Mouse (Mus musculus): ENCODE measurements around the gene Fam189b. TPM values are rescaled to one million over a fixed set of nuclear protein-coding genes. Genes with fewer than 3 reads are reported as not detected.

Fam189b gene
- polyA plus RNA-seq, 1 experiment: 17.4 TPM

GRCm38 (mm10) chr3:89231772-89232275, 48.9 kb downstream of the Fam189b start:
- H3K4me1 ChIP-seq (ENCODE audit: control insufficient read depth, insufficient read depth, low read length): peaks cover 25% of the 10 kb centered on the region
- TF ChIP-seq POLR2A (IDR thresholded peaks at IDR 0.05; ENCODE audit: borderline replicate concordance, low read depth, low read length): no peak
- no peak for TF ChIP-seq CTCF (IDR thresholded peaks at IDR 0.05; ENCODE audit: low read depth, low read length)
- no peak overlapping the region for H3K27ac ChIP-seq (ENCODE audit: insufficient read depth, low read depth, low read length)
- H3K4me3 ChIP-seq (ENCODE audit: insufficient read depth, low read length): no peak overlapping the region

- H3K27ac ChIP-seq (ENCODE audit: insufficient read depth, low read depth, low read length): no peak overlapping the region
- TF ChIP-seq POLR2A (IDR thresholded peaks at IDR 0.05; ENCODE audit: borderline replicate concordance, low read depth, low read length): no peak
- TF ChIP-seq CTCF (IDR thresholded peaks at IDR 0.05; ENCODE audit: low read depth, low read length): no peak
- H3K4me3 ChIP-seq (ENCODE audit: insufficient read depth, low read length): no peak overlapping the region
- H3K4me1 ChIP-seq (ENCODE audit: control insufficient read depth, insufficient read depth, low read length): peaks cover 24% of the 10 kb centered on the region
Measured at GRCm38 (mm10) chr3:89232614-89233013, 49.7 kb downstream of the Fam189b start.

GRCm38 (mm10) chr3:89233562-89234110, 50.7 kb downstream of the Fam189b start:
- no peak for TF ChIP-seq POLR2A (IDR thresholded peaks at IDR 0.05; ENCODE audit: borderline replicate concordance, low read depth, low read length)
- TF ChIP-seq CTCF (IDR thresholded peaks at IDR 0.05; ENCODE audit: low read depth, low read length): no peak
- peak overlapping the region; percentile 48 for H3K27ac ChIP-seq (ENCODE audit: insufficient read depth, low read depth, low read length)
- no peak overlapping the region for H3K4me3 ChIP-seq (ENCODE audit: insufficient read depth, low read length)
- peaks cover 20% of the 10 kb centered on the region for H3K4me1 ChIP-seq (ENCODE audit: control insufficient read depth, insufficient read depth, low read length)

GRCm38 (mm10) chr3:89236516-89236915, 53.6 kb downstream of the Fam189b start:
- H3K27ac ChIP-seq (ENCODE audit: insufficient read depth, low read depth, low read length): no peak overlapping the region
- peaks cover 18% of the 10 kb centered on the region for H3K4me1 ChIP-seq (ENCODE audit: control insufficient read depth, insufficient read depth, low read length)
- H3K4me3 ChIP-seq (ENCODE audit: insufficient read depth, low read length): no peak overlapping the region
- TF ChIP-seq POLR2A (IDR thresholded peaks at IDR 0.05; ENCODE audit: borderline replicate concordance, low read depth, low read length) (no peak), CTCF (IDR thresholded peaks at IDR 0.05; ENCODE audit: low read depth, low read length) (no peak)

- H3K27ac ChIP-seq (ENCODE audit: insufficient read depth, low read depth, low read length): no peak overlapping the region
Measured at GRCm38 (mm10) chr3:89237682-89238081, 54.7 kb downstream of the Fam189b start.

GRCm38 (mm10) chr3:89238494-89238893, 55.6 kb downstream of the Fam189b start:
- Histone ChIP-seq H3K4me1 (ENCODE audit: control insufficient read depth, insufficient read depth, low read length) (peaks cover 11% of the 10 kb centered on the region), H3K4me3 (ENCODE audit: insufficient read depth, low read length) (no peak overlapping the region), H3K27ac (ENCODE audit: insufficient read depth, low read depth, low read length) (no peak overlapping the region)
- TF ChIP-seq CTCF (IDR thresholded peaks at IDR 0.05; ENCODE audit: low read depth, low read length): no peak

More at GRCm38 (mm10) chr3:89237682-89238081, 54.7 kb downstream of the Fam189b start:
- Histone ChIP-seq H3K4me3 (ENCODE audit: insufficient read depth, low read length) (no peak overlapping the region), H3K4me1 (ENCODE audit: control insufficient read depth, insufficient read depth, low read length) (peaks cover 18% of the 10 kb centered on the region)
- TF ChIP-seq CTCF (IDR thresholded peaks at IDR 0.05; ENCODE audit: low read depth, low read length) (no peak), POLR2A (IDR thresholded peaks at IDR 0.05; ENCODE audit: borderline replicate concordance, low read depth, low read length) (no peak)

Other genes starting within 250 kb of the Fam189b start
- 21.6 and 23.1 TPM in 2 replicates for gene Ash1l, start 232.5 kb upstream of the Fam189b start, polyA plus RNA-seq (2012; ENCODE audit: insufficient read depth, insufficient read length, missing spikeins)
- gene Dap3, start 232.0 kb upstream of the Fam189b start, polyA plus RNA-seq (2012; ENCODE audit: insufficient read depth, insufficient read length, missing spikeins): 62.1 and 64.9 TPM in 2 replicates
- 22.0 and 28.2 TPM in 2 replicates for gene Rusc1, start 89.8 kb upstream of the Fam189b start, polyA plus RNA-seq (2012; ENCODE audit: insufficient read depth, insufficient read length, missing spikeins)
- gene Gm43738, start 82.0 kb upstream of the Fam189b start, polyA plus RNA-seq (2012; ENCODE audit: insufficient read depth, insufficient read length, missing spikeins): not detected in 2 replicates
- gene Fdps, start 81.2 kb upstream of the Fam189b start, polyA plus RNA-seq (2012; ENCODE audit: insufficient read depth, insufficient read length, missing spikeins): 37.5 and 42.2 TPM in 2 replicates
- gene Pklr, start 47.0 kb upstream of the Fam189b start, polyA plus RNA-seq (2012; ENCODE audit: insufficient read depth, insufficient read length, missing spikeins): not detected in 2 replicates
- 0.47 TPM in 1 of 2 replicates, not detected in the other for gene Hcn3, start 22.9 kb upstream of the Fam189b start, polyA plus RNA-seq (2012; ENCODE audit: insufficient read depth, insufficient read length, missing spikeins)
- 52.5 and 61.4 TPM in 2 replicates for gene Clk2, start 18.3 kb upstream of the Fam189b start, polyA plus RNA-seq (2012; ENCODE audit: insufficient read depth, insufficient read length, missing spikeins)
- 76.5 and 77.9 TPM in 2 replicates for gene Scamp3, start 5.7 kb upstream of the Fam189b start, polyA plus RNA-seq (2012; ENCODE audit: insufficient read depth, insufficient read length, missing spikeins)
- gene Gba, start 19.8 kb downstream of the Fam189b start, polyA plus RNA-seq (2012; ENCODE audit: insufficient read depth, insufficient read length, missing spikeins): 130 and 141 TPM in 2 replicates
- 1.1 TPM in 1 of 2 replicates, not detected in the other for gene Thbs3, start 32.0 kb downstream of the Fam189b start, polyA plus RNA-seq (2012; ENCODE audit: insufficient read depth, insufficient read length, missing spikeins)
- gene Mtx1, start 43.9 kb downstream of the Fam189b start, polyA plus RNA-seq (2012; ENCODE audit: insufficient read depth, insufficient read length, missing spikeins): 66.1 and 66.8 TPM in 2 replicates
- gene Muc1, start 45.9 kb downstream of the Fam189b start, polyA plus RNA-seq (2012; ENCODE audit: insufficient read depth, insufficient read length, missing spikeins): 0.47 TPM in 1 of 2 replicates, not detected in the other
- 94.1 and 97.0 TPM in 2 replicates for gene Krtcap2, start 62.8 kb downstream of the Fam189b start, polyA plus RNA-seq (2012; ENCODE audit: insufficient read depth, insufficient read length, missing spikeins)
- gene Trim46, start 63.2 kb downstream of the Fam189b start, polyA plus RNA-seq (2012; ENCODE audit: insufficient read depth, insufficient read length, missing spikeins): 0.34 and 0.84 TPM in 2 replicates
- 62.0 and 66.3 TPM in 2 replicates for gene Dpm3, start 76.2 kb downstream of the Fam189b start, polyA plus RNA-seq (2012; ENCODE audit: insufficient read depth, insufficient read length, missing spikeins)
- gene Slc50a1, start 87.4 kb downstream of the Fam189b start, polyA plus RNA-seq (2012; ENCODE audit: insufficient read depth, insufficient read length, missing spikeins): 42.7 and 55.2 TPM in 2 replicates
- 0.96 TPM in 1 of 2 replicates, not detected in the other for gene Efna1, start 98.0 kb downstream of the Fam189b start, polyA plus RNA-seq (2012; ENCODE audit: insufficient read depth, insufficient read length, missing spikeins)
- not detected in 2 replicates for gene Efna3, start 139.8 kb downstream of the Fam189b start, polyA plus RNA-seq (2012; ENCODE audit: insufficient read depth, insufficient read length, missing spikeins)
- not detected in 2 replicates for gene Efna4, start 154.9 kb downstream of the Fam189b start, polyA plus RNA-seq (2012; ENCODE audit: insufficient read depth, insufficient read length, missing spikeins)
- 315 and 328 TPM in 2 replicates for gene Adam15, start 166.9 kb downstream of the Fam189b start, polyA plus RNA-seq (2012; ENCODE audit: insufficient read depth, insufficient read length, missing spikeins)
- not detected in 2 replicates for gene Dcst2, start 178.8 kb downstream of the Fam189b start, polyA plus RNA-seq (2012; ENCODE audit: insufficient read depth, insufficient read length, missing spikeins)
- gene Dcst1, start 182.1 kb downstream of the Fam189b start, polyA plus RNA-seq (2012; ENCODE audit: insufficient read depth, insufficient read length, missing spikeins): not detected in 2 replicates
- gene Zbtb7b, start 211.6 kb downstream of the Fam189b start, polyA plus RNA-seq (2012; ENCODE audit: insufficient read depth, insufficient read length, missing spikeins): 66.0 and 75.2 TPM in 2 replicates
- gene Lenep, start 219.7 kb downstream of the Fam189b start, polyA plus RNA-seq (2012; ENCODE audit: insufficient read depth, insufficient read length, missing spikeins): not detected in 2 replicates
- gene Flad1, start 228.7 kb downstream of the Fam189b start, polyA plus RNA-seq (2012; ENCODE audit: insufficient read depth, insufficient read length, missing spikeins): 17.7 and 20.5 TPM in 2 replicates
- gene Cks1b, start 235.2 kb downstream of the Fam189b start, polyA plus RNA-seq (2012; ENCODE audit: insufficient read depth, insufficient read length, missing spikeins): 46.6 and 55.2 TPM in 2 replicates
- gene Shc1, start 235.3 kb downstream of the Fam189b start, polyA plus RNA-seq (2012; ENCODE audit: insufficient read depth, insufficient read length, missing spikeins): 56.0 and 56.8 TPM in 2 replicates
- gene Pygo2, start 247.1 kb downstream of the Fam189b start, polyA plus RNA-seq (2012; ENCODE audit: insufficient read depth, insufficient read length, missing spikeins): 25.3 and 28.0 TPM in 2 replicates